Comparison of ENCODE assay signal across 10 mouse cellular contexts in genomic region chrX:73685629-73686028, GRCm38 (mm10). TPM values are rescaled to one million over a fixed set of nuclear protein-coding genes. Genes with fewer than 3 reads are reported as not detected.
DNase-seq lines count a peak whose midpoint lies in the region; ATAC-seq lines count a peak whose summit lies in the region.
"Had no signal": no experiment of that assay in that cellular context is flagged by ENCODE, and none has a peak within 500 bp of the region (broad histone marks: within the 10 kb centered on the region; RNA-seq: fewer than 3 reads in every experiment).

No protein-coding gene starts in this region.

- DNase-seq in heart, adult 11 months: peak; percentile 96
- no peak for DNase-seq in heart, postnatal 25 days (ENCODE audit: low spot score)
- DNase-seq in adrenal gland, postnatal 25 days: peak; percentile 43
- DNase-seq in heart, embryonic 10.5 days (ENCODE audit: low spot score): no peak
- DNase-seq in kidney, postnatal 25 days: peak; percentile 64 to 82
- no peak for DNase-seq in right cerebral cortex, adult 18-20 months
- DNase-seq in left cerebral cortex, postnatal 36 days (ENCODE audit: low spot score in 2 of 2): no peak
- no peak for DNase-seq in midbrain, embryonic 11.5 days (ENCODE audit: low spot score, missing footprints)

- H3K4me1 ChIP-seq in heart, embryonic 10.5 days: no peaks in the 10 kb centered on the region
- no peaks in the 10 kb centered on the region for H3K4me1 ChIP-seq in midbrain, embryonic 11.5 days (ENCODE audit: control insufficient read depth, insufficient read depth, low read length)
- H3K4me1 ChIP-seq: limb, embryonic 15.5 days had no signal

- H3K27me3 ChIP-seq in heart, embryonic 10.5 days (ENCODE audit: insufficient read depth, poor library complexity, severe bottlenecking): no peaks in the 10 kb centered on the region
- H3K27me3 ChIP-seq in midbrain, embryonic 11.5 days (ENCODE audit: control insufficient read depth, insufficient read depth, low read length): no peaks in the 10 kb centered on the region

- H3K4me2 ChIP-seq in midbrain, embryonic 11.5 days: no peak overlapping the region
- H3K4me2 ChIP-seq: limb, embryonic 15.5 days had no signal

- H3K9me3 ChIP-seq in heart, embryonic 10.5 days: no peaks in the 10 kb centered on the region
- no peaks in the 10 kb centered on the region for H3K9me3 ChIP-seq in midbrain, embryonic 11.5 days (ENCODE audit: control insufficient read depth, low read length)
- H3K9me3 ChIP-seq: limb, embryonic 15.5 days had no signal

- no peak overlapping the region for H3K4me3 ChIP-seq in heart, embryonic 10.5 days
- H3K4me3 ChIP-seq in midbrain, embryonic 11.5 days (ENCODE audit: low read depth, low read length): no peak overlapping the region
- H3K4me3 ChIP-seq: limb, embryonic 15.5 days had no signal

- H3K9ac ChIP-seq in midbrain, embryonic 11.5 days (ENCODE audit: low read length): no peak overlapping the region
- H3K9ac ChIP-seq: limb, embryonic 15.5 days had no signal

- no peak for ATAC-seq in midbrain, embryonic 11.5 days (ENCODE audit: low FRiP score)

- 59% methylated on average over 3 of the region's 3 CpGs for WGBS in heart, embryonic 10.5 days
- 83% methylated on average over 3 of the region's 3 CpGs for WGBS in midbrain, embryonic 11.5 days

- intact Hi-C loops in heart, postnatal 25 days (cut with DNase I): no loop called here
- intact Hi-C loops in left cerebral cortex, postnatal 36 days (cut with DNase I): no loop called here

- H3K36me3 ChIP-seq in heart, embryonic 10.5 days: peaks cover 42% of the 10 kb centered on the region
- no peaks in the 10 kb centered on the region; the same call in 1 of the 2 replicates for H3K36me3 ChIP-seq in midbrain, embryonic 11.5 days (ENCODE audit: control insufficient read depth, insufficient read depth, low read length)

- H3K27ac ChIP-seq in heart, embryonic 10.5 days: peak overlapping the region; percentile 79; the same call in 1 of the 2 replicates
- H3K27ac ChIP-seq in midbrain, embryonic 11.5 days (ENCODE audit: low read depth, low read length): no peak overlapping the region
- H3K27ac ChIP-seq: limb, embryonic 15.5 days had no signal

RNA-seq across cellular contexts. Expression of gene Slc6a8, which starts 12.7 kb away (rescaled TPM):
- total RNA-seq in heart, postnatal 25 days (2021): 100 to 1,000 TPM; 123 to 125 TPM
- 64.2 and 70.4 TPM in 2 replicates for total RNA-seq in adrenal gland, postnatal 25 days (2021)
- polyA plus RNA-seq in heart, embryonic 10.5 days (2016; fragmentation: Nextera tagmentation; extraction: Ambion mirVana): 5.8 and 6.2 TPM in 2 replicates
- 100 to 1,000 TPM in 1 of 2 experiments, 10 to 100 TPM in 1; 98.6 to 104 TPM for total RNA-seq in left cerebral cortex, postnatal 36 days (2021)
- polyA plus RNA-seq in midbrain, embryonic 11.5 days (2014; fragmentation: Nextera tagmentation; extraction: Ambion mirVana): 6.0 and 6.6 TPM in 2 replicates
- total RNA-seq: hematopoietic stem cell, adult 5-6 weeks had no signal

RNA-seq across cellular contexts. Expression of gene Pnck, which starts 25.7 kb away (rescaled TPM):
- 1 to 10 TPM; 5.0 to 7.6 TPM for total RNA-seq in heart, postnatal 25 days (2021)
- 9.4 TPM in 2 replicates for total RNA-seq in adrenal gland, postnatal 25 days (2021)
- polyA plus RNA-seq in heart, embryonic 10.5 days (2016; fragmentation: Nextera tagmentation; extraction: Ambion mirVana): 7.3 and 8.0 TPM in 2 replicates
- 10 to 100 TPM; 84.2 to 96.1 TPM for total RNA-seq in left cerebral cortex, postnatal 36 days (2021)
- polyA plus RNA-seq in midbrain, embryonic 11.5 days (2014; fragmentation: Nextera tagmentation; extraction: Ambion mirVana): 13.0 and 14.5 TPM in 2 replicates

RNA-seq across cellular contexts. Expression of gene Bcap31, which starts 30.3 kb away (rescaled TPM):
- total RNA-seq in heart, postnatal 25 days (2021): 10 to 100 TPM; 76.5 to 81.9 TPM
- total RNA-seq in adrenal gland, postnatal 25 days (2021): 250 and 262 TPM in 2 replicates
- polyA plus RNA-seq in heart, embryonic 10.5 days (2016; fragmentation: Nextera tagmentation; extraction: Ambion mirVana): 178 and 211 TPM in 2 replicates
- 10 to 100 TPM; 77.9 to 83.8 TPM for total RNA-seq in left cerebral cortex, postnatal 36 days (2021)
- 144 and 154 TPM in 2 replicates for polyA plus RNA-seq in midbrain, embryonic 11.5 days (2014; fragmentation: Nextera tagmentation; extraction: Ambion mirVana)

RNA-seq across cellular contexts. Expression of gene Abcd1, which starts 30.8 kb away (rescaled TPM):
- 10 to 100 TPM; 29.1 to 30.6 TPM for total RNA-seq in heart, postnatal 25 days (2021)
- total RNA-seq in adrenal gland, postnatal 25 days (2021): 29.7 and 37.0 TPM in 2 replicates
- polyA plus RNA-seq in heart, embryonic 10.5 days (2016; fragmentation: Nextera tagmentation; extraction: Ambion mirVana): 9.8 and 11.7 TPM in 2 replicates
- total RNA-seq in left cerebral cortex, postnatal 36 days (2021): 10 to 100 TPM; 11.8 to 13.6 TPM
- polyA plus RNA-seq in midbrain, embryonic 11.5 days (2014; fragmentation: Nextera tagmentation; extraction: Ambion mirVana): 6.7 and 7.1 TPM in 2 replicates

RNA-seq across cellular contexts. Expression of gene Dusp9, which starts 46.4 kb away (rescaled TPM):
- total RNA-seq in heart, postnatal 25 days (2021): not detected
- 0.33 and 0.88 TPM in 2 replicates for total RNA-seq in adrenal gland, postnatal 25 days (2021)
- polyA plus RNA-seq in heart, embryonic 10.5 days (2016; fragmentation: Nextera tagmentation; extraction: Ambion mirVana): 26.1 and 65.3 TPM in 2 replicates
- 1 to 10 TPM in 1 of 2 experiments, under 1 TPM in 1; 0.75 to 1.0 TPM for total RNA-seq in left cerebral cortex, postnatal 36 days (2021)
- 1.7 and 2.1 TPM in 2 replicates for polyA plus RNA-seq in midbrain, embryonic 11.5 days (2014; fragmentation: Nextera tagmentation; extraction: Ambion mirVana)

Comparison
In these comparisons a context has a peak if more than half of its experiments do, and no peak if none do; other contexts are left out.
1. DNase-seq: peak in heart, adult 11 months (single experiment), adrenal gland, postnatal 25 days (single experiment) and kidney, postnatal 25 days (2 of 2); none in heart, postnatal 25 days (single experiment), heart, embryonic 10.5 days (single experiment), right cerebral cortex, adult 18-20 months (single experiment), left cerebral cortex, postnatal 36 days (0 of 2) and midbrain, embryonic 11.5 days (single experiment).